Mouse (Mus musculus): ENCODE results near the gene Cacna1c. TPM values are rescaled to one million over a fixed set of nuclear protein-coding genes. Genes with fewer than 3 reads are reported as not detected.

Gene Cacna1c
- total RNA-seq, 2 experiments from 2014 or later: 66.2 to 66.7 TPM

- intact Hi-C loops (cut with DNase I): no loop called here
- no peak for DNase-seq (ENCODE audit: extremely low spot score in 1 of 2, low spot score in 2 of 2)
These were observed 20.1 kb downstream of the Cacna1c start for GRCm38 (mm10) chr6:119176103-119176502.

- intact Hi-C loops (cut with DNase I): no loop called here
- DNase-seq (ENCODE audit: extremely low spot score in 1 of 2, low spot score in 2 of 2): peak; percentile 86 to 94
These were observed 21.0 kb downstream of the Cacna1c start, which contains the start of gene Dcp1b for GRCm38 (mm10) chr6:119175078-119175853. Gene Dcp1b, plus strand, starts transcription at chr6:119175253.

GRCm38 (mm10) chr6:119174307-119175074 lies 21.7 kb downstream of the Cacna1c start:
- DNase-seq (ENCODE audit: extremely low spot score in 1 of 2, low spot score in 2 of 2): no peak
- intact Hi-C loops (cut with DNase I): loop anchor here (5.0 kb wide), 1 partner anchor 42 kb away; no protein-coding TSS in a partner anchor

GRCm38 (mm10) chr6:119165677-119166076 lies 30.5 kb downstream of the Cacna1c start:
- intact Hi-C loops (cut with DNase I): no loop called here
- DNase-seq (ENCODE audit: extremely low spot score in 1 of 2, low spot score in 2 of 2): no peak

- intact Hi-C loops (cut with DNase I): no loop called here
- peak in 1 of 2 experiments; percentile 36 for DNase-seq (ENCODE audit: extremely low spot score in 1 of 2, low spot score in 2 of 2)
These were observed 51.1 kb downstream of the Cacna1c start for GRCm38 (mm10) chr6:119145109-119145508.

GRCm38 (mm10) chr6:119139561-119139960 lies 56.7 kb downstream of the Cacna1c start:
- intact Hi-C loops (cut with DNase I): loop anchor here (10.0 kb wide), 1 partner anchor 205 kb away; no protein-coding TSS in a partner anchor
- DNase-seq (ENCODE audit: extremely low spot score in 1 of 2, low spot score in 2 of 2): no peak

GRCm38 (mm10) chr6:119137768-119138167 lies 58.5 kb downstream of the Cacna1c start:
- intact Hi-C loops (cut with DNase I): loop anchor here (10.0 kb wide), 1 partner anchor 207 kb away; no protein-coding TSS in a partner anchor
- DNase-seq (ENCODE audit: extremely low spot score in 1 of 2, low spot score in 2 of 2): no peak

- intact Hi-C loops (cut with DNase I): loop anchor here (5.0 to 10.0 kb wide), 2 partner anchors 39 to 212 kb away; no protein-coding TSS in a partner anchor
- no peak for DNase-seq (ENCODE audit: extremely low spot score in 1 of 2, low spot score in 2 of 2)
These were observed 63.4 kb downstream of the Cacna1c start for GRCm38 (mm10) chr6:119132863-119133262.

GRCm38 (mm10) chr6:119132111-119132735 lies 64.0 kb downstream of the Cacna1c start:
- DNase-seq (ENCODE audit: extremely low spot score in 1 of 2, low spot score in 2 of 2): no peak
- intact Hi-C loops (cut with DNase I): loop anchor here (5.0 to 10.0 kb wide), 2 partner anchors 40 to 213 kb away; no protein-coding TSS in a partner anchor

- intact Hi-C loops (cut with DNase I): loop anchor here (5.0 to 10.0 kb wide), 2 partner anchors 43 to 215 kb away; no protein-coding TSS in a partner anchor
- peak in 1 of 2 experiments; percentile 56 for DNase-seq (ENCODE audit: extremely low spot score in 1 of 2, low spot score in 2 of 2)
These were observed 66.6 kb downstream of the Cacna1c start for GRCm38 (mm10) chr6:119129664-119130063.

- intact Hi-C loops (cut with DNase I): no loop called here
- no peak for DNase-seq (ENCODE audit: extremely low spot score in 1 of 2, low spot score in 2 of 2)
These were observed 67.7 kb downstream of the Cacna1c start for GRCm38 (mm10) chr6:119128521-119128920.

GRCm38 (mm10) chr6:119128076-119128475 lies 68.1 kb downstream of the Cacna1c start:
- DNase-seq (ENCODE audit: extremely low spot score in 1 of 2, low spot score in 2 of 2): no peak
- intact Hi-C loops (cut with DNase I): no loop called here

- intact Hi-C loops (cut with DNase I): no loop called here
- no peak for DNase-seq (ENCODE audit: extremely low spot score in 1 of 2, low spot score in 2 of 2)
These were observed 69.2 kb downstream of the Cacna1c start for GRCm38 (mm10) chr6:119126991-119127390.

GRCm38 (mm10) chr6:119118371-119118770 lies 77.8 kb downstream of the Cacna1c start:
- no peak for DNase-seq (ENCODE audit: extremely low spot score in 1 of 2, low spot score in 2 of 2)
- intact Hi-C loops (cut with DNase I): no loop called here

- DNase-seq (ENCODE audit: extremely low spot score in 1 of 2, low spot score in 2 of 2): no peak
- intact Hi-C loops (cut with DNase I): no loop called here
These were observed 79.9 kb downstream of the Cacna1c start for GRCm38 (mm10) chr6:119116290-119116689.

GRCm38 (mm10) chr6:119113362-119113761 lies 82.9 kb downstream of the Cacna1c start:
- intact Hi-C loops (cut with DNase I): no loop called here
- no peak for DNase-seq (ENCODE audit: extremely low spot score in 1 of 2, low spot score in 2 of 2)

- no peak for DNase-seq (ENCODE audit: extremely low spot score in 1 of 2, low spot score in 2 of 2)
- intact Hi-C loops (cut with DNase I): no loop called here
These were observed 85.8 kb downstream of the Cacna1c start for GRCm38 (mm10) chr6:119110369-119110768.

GRCm38 (mm10) chr6:119108466-119109394 lies 87.5 kb downstream of the Cacna1c start:
- DNase-seq (ENCODE audit: extremely low spot score in 1 of 2, low spot score in 2 of 2): peak; percentile 72 to 85
- intact Hi-C loops (cut with DNase I): loop anchor here (5.0 to 10.0 kb wide), 4 partner anchors 131 to 461 kb away; no protein-coding TSS in a partner anchor

Data from left cerebral cortex, postnatal 10 days (tissue).